Mouse (Mus musculus): Measurements from ENCODE around the gene Cdh20.

- TF ChIP-seq POLR2A (IDR thresholded peaks at IDR 0.05; ENCODE audit: insufficient read depth, low read length) (no peak), CTCF (IDR thresholded peaks at IDR 0.05; ENCODE audit: low read depth, low read length) (no peak)
Observed at GRCm38 (mm10) chr1:104933051-104933450, 164.7 kb downstream of the Cdh20 start.
